Mouse (Mus musculus) liver, embryonic 14.5 days (tissue): ENCODE measurements around the gene Gm21454. TPM values are rescaled to one million over a fixed set of nuclear protein-coding genes. Genes with fewer than 3 reads are reported as not detected.
"Not testable (repeated sequence)": the region's sequence is repeated elsewhere in the genome, so short reads cannot be mapped to it uniquely, and the experiment has no call there.

ENCODE experiments used
- ATAC-seq: fragments of 200-750 bp; cut with Nextera tagmentation; 2 replicates; pipeline ENCODE4 v1.8.0; 2017; ENCODE audit warnings: moderate number of reproducible peaks, mild to moderate bottlenecking, moderate library complexity; ENCODE audit not compliant: insufficient read depth
- DNase-seq, 3 experiments: peaks; one replicate each; pipeline ENCODE4 v3.0.0-alpha.2; 2012 to 2013; ENCODE audit warnings: low read depth in 3 of 3, low spot score in 3 of 3
- H3K27ac ChIP-seq: fragments of 300-500 bp; sonication (generic); 2 replicates; pipeline ENCODE4 v1.5.1; 2014; ENCODE audit warnings: moderate library complexity, mild to moderate bottlenecking, control low read depth, inconsistent platforms
- H3K27me3 ChIP-seq: fragments of 300-500 bp; sonication (generic); 2 replicates; pipeline ENCODE4 v1.6.1; 2014; ENCODE audit warnings: mild to moderate bottlenecking, low read length, moderate library complexity; ENCODE audit not compliant: control insufficient read depth, insufficient read depth
- H3K36me3 ChIP-seq: fragments of 300-500 bp; sonication (generic); replicated peaks from 2 replicates; pipeline ENCODE4 v1.6.1; 2014; ENCODE audit warnings: low read depth; ENCODE audit not compliant: control insufficient read depth, insufficient read depth
- H3K4me1 ChIP-seq, 2 experiments: fragments of 200-500 bp in 1 of 2; fragments of 300-500 bp in 1 of 2; sonication (generic) in 1 of 2; replicated peaks; 2 replicates each; pipeline ENCODE4 v1.6.1; 2012 to 2014; ENCODE audit warnings: antibody characterized with exemption in 1 of 2, inconsistent platforms in 1 of 2, low read length in 1 of 2; ENCODE audit not compliant: control insufficient read depth in 2 of 2, insufficient read depth in 2 of 2
- H3K4me2 ChIP-seq: fragments of 300-500 bp; sonication (generic); 2 replicates; pipeline ENCODE4 v1.6.1; 2014; ENCODE audit warnings: low read depth, mild to moderate bottlenecking, control low read depth, moderate library complexity
- H3K4me3 ChIP-seq, 2 experiments: fragments of 200-500 bp in 1 of 2; fragments of 300-500 bp in 1 of 2; sonication (generic) in 1 of 2; 2 replicates each; pipeline ENCODE4 v1.5.1; 2012 to 2014; ENCODE audit warnings: low read depth in 2 of 2, low read length in 2 of 2, mild to moderate bottlenecking in 2 of 2, control low read depth in 1 of 2, inconsistent platforms in 1 of 2, moderate library complexity in 1 of 2; ENCODE audit not compliant: insufficient read depth in 1 of 2
- H3K9ac ChIP-seq: fragments of 300-500 bp; sonication (generic); replicated peaks from 2 replicates; pipeline ENCODE4 v1.6.1; 2014; ENCODE audit warnings: mild to moderate bottlenecking, control low read depth, moderate library complexity
- H3K9me3 ChIP-seq: fragments of 300-500 bp; sonication (generic); 2 replicates; pipeline ENCODE4 v1.6.1; 2016; ENCODE audit warnings: low read length, mixed read lengths; ENCODE audit not compliant: control insufficient read depth
- WGBS: fragments of 180-500 bp; shearing (Covaris S2); extraction: QIAGEN DNeasy Blood & Tissue Kit; methylation state at CpG from one replicate; pipeline ENCODE4 v1.1.7; 2014; ENCODE audit not compliant: insufficient replicate concordance; 5-methylcytosine and 5-hydroxymethylcytosine counted together
- polyA plus RNA-seq, 2 experiments: library from polyadenylated mRNA; depleted of rRNA in 1 of 2; stranded (reverse) in 1 of 2; unstranded in 1 of 2; fragments of >200 nt; fragmentation: Nextera tagmentation in 1 of 2; extraction: Ambion mirVana in 1 of 2; gene quantifications; 2 replicates each; pipeline versions ENCODE4 v1.2.1 to v1.2.3; 2012 to 2014

Gene Gm21454
- polyA plus RNA-seq (2012; rRNA removed), result not detected in 2 replicates
- not detected in 2 replicates for polyA plus RNA-seq (2014; fragmentation: Nextera tagmentation; extraction: Ambion mirVana)

DNA sequence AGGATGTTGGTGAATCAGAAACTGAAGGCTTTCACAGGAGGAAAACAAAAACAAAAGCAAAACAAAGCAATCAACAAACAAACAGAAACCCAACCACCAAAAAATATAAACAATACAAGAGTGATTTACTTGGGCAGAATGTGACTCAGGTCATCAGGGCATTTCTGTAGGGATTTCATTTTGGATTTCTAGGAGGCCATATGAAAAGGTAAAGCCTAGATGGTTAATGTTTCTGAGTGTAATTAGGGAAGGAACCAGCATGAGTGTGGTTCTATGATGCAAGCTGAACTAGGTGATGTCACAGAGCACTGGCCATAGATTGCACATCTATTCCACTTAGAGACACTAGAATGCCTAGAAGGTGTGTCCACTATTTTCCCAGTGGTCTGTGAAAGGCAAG is at the start of gene Gm21454, which contains the start of gene Gm21440:
Gm21454 (plus strand) TSS at position 352 of the 400 bp plus-strand sequence.
Gm21440 (plus strand) TSS at position 301 of the 400 bp plus-strand sequence.
- not testable (repeated sequence) for H3K27me3 ChIP-seq, ATAC-seq, H3K9ac ChIP-seq, H3K4me3 ChIP-seq, H3K36me3 ChIP-seq, H3K4me1 ChIP-seq, H3K27ac ChIP-seq, DNase-seq, H3K4me2 ChIP-seq, H3K9me3 ChIP-seq

GRCm38 (mm10) chrY:13223828-13224227 is 28.4 kb upstream of the Gm21454 start, which contains the start of gene Gm21828:
Gene Gm21828 (minus strand): TSS chrY:13223928.
- not testable (repeated sequence) for H3K36me3 ChIP-seq, DNase-seq, H3K27me3 ChIP-seq, H3K4me1 ChIP-seq, H3K4me3 ChIP-seq, H3K9ac ChIP-seq, H3K9me3 ChIP-seq, H3K27ac ChIP-seq, ATAC-seq, H3K4me2 ChIP-seq
- no CpG with 5 or more reads among the region's 3 CpGs for WGBS

- not testable (repeated sequence) for H3K9ac ChIP-seq, ATAC-seq, H3K27me3 ChIP-seq, H3K9me3 ChIP-seq, H3K27ac ChIP-seq, H3K4me3 ChIP-seq, H3K4me1 ChIP-seq, H3K4me2 ChIP-seq, DNase-seq, H3K36me3 ChIP-seq
- no CpG with 5 or more reads among the region's 3 CpGs for WGBS
Observed at GRCm38 (mm10) chrY:13348963-13349362, 96.7 kb downstream of the Gm21454 start, which contains the start of gene Gm21725. Gene Gm21725 (minus strand): TSS chrY:13349063.

Other genes starting within 250 kb of the Gm21454 start
- gene Gm20807, start 209.6 kb upstream of the Gm21454 start, polyA plus RNA-seq (2012; rRNA removed), result not detected in 2 replicates
- not detected in 2 replicates for gene Gm20807, start 209.6 kb upstream of the Gm21454 start, polyA plus RNA-seq (2014; fragmentation: Nextera tagmentation; extraction: Ambion mirVana)
- not detected in 2 replicates for gene Gm21891, start 119.0 kb upstream of the Gm21454 start, polyA plus RNA-seq (2012; rRNA removed)
- not detected in 2 replicates for gene Gm21891, start 119.0 kb upstream of the Gm21454 start, polyA plus RNA-seq (2014; fragmentation: Nextera tagmentation; extraction: Ambion mirVana)
- not detected in 2 replicates for gene Gm21425, start 90.5 kb upstream of the Gm21454 start, polyA plus RNA-seq (2012; rRNA removed)
- not detected in 2 replicates for gene Gm21425, start 90.5 kb upstream of the Gm21454 start, polyA plus RNA-seq (2014; fragmentation: Nextera tagmentation; extraction: Ambion mirVana)
- gene Gm21828, start 28.5 kb upstream of the Gm21454 start, polyA plus RNA-seq (2012; rRNA removed), result not detected in 2 replicates
- not detected in 2 replicates for gene Gm21828, start 28.5 kb upstream of the Gm21454 start, polyA plus RNA-seq (2014; fragmentation: Nextera tagmentation; extraction: Ambion mirVana)
- not detected in 2 replicates for gene Gm21440, start 51 bp upstream of the Gm21454 start, polyA plus RNA-seq (2012; rRNA removed)
- not detected in 2 replicates for gene Gm21440, start 51 bp upstream of the Gm21454 start, polyA plus RNA-seq (2014; fragmentation: Nextera tagmentation; extraction: Ambion mirVana)
- not detected in 2 replicates for gene Gm21725, start 96.6 kb downstream of the Gm21454 start, polyA plus RNA-seq (2012; rRNA removed)
- not detected in 2 replicates for gene Gm21725, start 96.6 kb downstream of the Gm21454 start, polyA plus RNA-seq (2014; fragmentation: Nextera tagmentation; extraction: Ambion mirVana)
- not detected in 2 replicates for gene Gm21866, start 213.1 kb downstream of the Gm21454 start, polyA plus RNA-seq (2012; rRNA removed)
- not detected in 2 replicates for gene Gm21866, start 213.1 kb downstream of the Gm21454 start, polyA plus RNA-seq (2014; fragmentation: Nextera tagmentation; extraction: Ambion mirVana)
- not detected in 2 replicates for gene Gm20773, start 241.6 kb downstream of the Gm21454 start, polyA plus RNA-seq (2012; rRNA removed)
- not detected in 2 replicates for gene Gm20773, start 241.6 kb downstream of the Gm21454 start, polyA plus RNA-seq (2014; fragmentation: Nextera tagmentation; extraction: Ambion mirVana)